Mouse (Mus musculus): ENCODE data around the gene Mvb12b. TPM values are rescaled to one million over a fixed set of nuclear protein-coding genes. Genes with fewer than 3 reads are reported as not detected.

Gene Mvb12b
- polyA plus RNA-seq, 1 experiment from 2014 or later = 43.7 TPM

- DNase-seq (ENCODE audit: low spot score) = peak; percentile 65
- Histone ChIP-seq H3K27ac (ENCODE audit: low read depth, low read length) (peak overlapping the region; percentile 20; the same call in 1 of the 2 replicates), H3K36me3 (ENCODE audit: control insufficient read depth, insufficient read depth, low read length) (0 out of 2 replicates have a peak, but pooled peaks cover 2% of the 10 kb centered on the region), H3K4me3 (ENCODE audit: low read depth, low read length) (no peak overlapping the region), H3K4me2 (ENCODE audit: low read depth) (no peak overlapping the region), H3K27me3 (ENCODE audit: control insufficient read depth, insufficient read depth, low read length) (no peaks in the 10 kb centered on the region), H3K9ac (ENCODE audit: low read length) (no peak overlapping the region), H3K4me1 (ENCODE audit: control insufficient read depth, insufficient read depth, low read length) (peaks cover 17% of the 10 kb centered on the region), H3K9me3 (ENCODE audit: control insufficient read depth, low read length) (no peaks in the 10 kb centered on the region)
- 33% methylated on average over 15 of the region's 15 CpGs for WGBS
- ATAC-seq (ENCODE audit: insufficient read depth, low FRiP score, low TSS enrichment) = peak; percentile 45; the same call in 1 of the 2 replicates
These were observed 134.0 kb downstream of the Mvb12b start for GRCm38 (mm10) chr2:33753630-33754316.

- Histone ChIP-seq H3K27me3 (ENCODE audit: control insufficient read depth, insufficient read depth, low read length) (no peaks in the 10 kb centered on the region), H3K9me3 (ENCODE audit: control insufficient read depth, low read length) (no peaks in the 10 kb centered on the region), H3K4me1 (ENCODE audit: control insufficient read depth, insufficient read depth, low read length) (peaks cover 13% of the 10 kb centered on the region), H3K4me2 (ENCODE audit: low read depth) (no peak overlapping the region), H3K27ac (ENCODE audit: low read depth, low read length) (no peak overlapping the region), H3K4me3 (ENCODE audit: low read depth, low read length) (no peak overlapping the region), H3K9ac (ENCODE audit: low read length) (no peak overlapping the region), H3K36me3 (ENCODE audit: control insufficient read depth, insufficient read depth, low read length) (0 out of 2 replicates have a peak, but pooled peaks cover 2% of the 10 kb centered on the region)
- DNase-seq (ENCODE audit: low spot score) = no peak
- ATAC-seq (ENCODE audit: insufficient read depth, low FRiP score, low TSS enrichment) = no peak
- WGBS = 93% methylated on average over 7 of the region's 7 CpGs
These were observed 137.1 kb downstream of the Mvb12b start for GRCm38 (mm10) chr2:33750611-33751010.

- Histone ChIP-seq H3K9me3 (ENCODE audit: control insufficient read depth, low read length) (no peaks in the 10 kb centered on the region), H3K27me3 (ENCODE audit: control insufficient read depth, insufficient read depth, low read length) (no peaks in the 10 kb centered on the region), H3K4me2 (ENCODE audit: low read depth) (no peak overlapping the region), H3K4me1 (ENCODE audit: control insufficient read depth, insufficient read depth, low read length) (no peaks in the 10 kb centered on the region), H3K4me3 (ENCODE audit: low read depth, low read length) (no peak overlapping the region), H3K9ac (ENCODE audit: low read length) (no peak overlapping the region), H3K36me3 (ENCODE audit: control insufficient read depth, insufficient read depth, low read length) (peaks cover 4% of the 10 kb centered on the region; the same call in 1 of the 2 replicates), H3K27ac (ENCODE audit: low read depth, low read length) (no peak overlapping the region)
- WGBS = 18% methylated on average over 5 of the region's 5 CpGs
- ATAC-seq (ENCODE audit: insufficient read depth, low FRiP score, low TSS enrichment) (no peak), DNase-seq (ENCODE audit: low spot score) (peak; percentile 81)
These were observed 141.3 kb downstream of the Mvb12b start for GRCm38 (mm10) chr2:33746471-33746870.

GRCm38 (mm10) chr2:33745724-33746123 lies 142.0 kb downstream of the Mvb12b start:
- no peaks in the 10 kb centered on the region for H3K4me1 ChIP-seq (ENCODE audit: control insufficient read depth, insufficient read depth, low read length)
- H3K4me2 ChIP-seq (ENCODE audit: low read depth) = no peak overlapping the region
- ATAC-seq (ENCODE audit: insufficient read depth, low FRiP score, low TSS enrichment) = no peak
- no peaks in the 10 kb centered on the region for H3K27me3 ChIP-seq (ENCODE audit: control insufficient read depth, insufficient read depth, low read length)
- no peak overlapping the region for H3K27ac ChIP-seq (ENCODE audit: low read depth, low read length)
- H3K4me3 ChIP-seq (ENCODE audit: low read depth, low read length) = no peak overlapping the region
- DNase-seq (ENCODE audit: low spot score) = no peak
- whole genome bisulfite sequencing = 90% methylated on average over 5 of the region's 5 CpGs
- peaks cover 4% of the 10 kb centered on the region; the same call in 1 of the 2 replicates for H3K36me3 ChIP-seq (ENCODE audit: control insufficient read depth, insufficient read depth, low read length)
- H3K9me3 ChIP-seq (ENCODE audit: control insufficient read depth, low read length) = no peaks in the 10 kb centered on the region
- H3K9ac ChIP-seq (ENCODE audit: low read length) = no peak overlapping the region

GRCm38 (mm10) chr2:33737128-33737527 lies 150.6 kb downstream of the Mvb12b start:
- Histone ChIP-seq H3K36me3 (ENCODE audit: control insufficient read depth, insufficient read depth, low read length) (no peaks in the 10 kb centered on the region), H3K27me3 (ENCODE audit: control insufficient read depth, insufficient read depth, low read length) (no peaks in the 10 kb centered on the region), H3K4me2 (ENCODE audit: low read depth) (no peak overlapping the region), H3K9ac (ENCODE audit: low read length) (no peak overlapping the region), H3K27ac (ENCODE audit: low read depth, low read length) (no peak overlapping the region), H3K4me1 (ENCODE audit: control insufficient read depth, insufficient read depth, low read length) (no peaks in the 10 kb centered on the region), H3K4me3 (ENCODE audit: low read depth, low read length) (no peak overlapping the region), H3K9me3 (ENCODE audit: control insufficient read depth, low read length) (no peaks in the 10 kb centered on the region)
- ATAC-seq (ENCODE audit: insufficient read depth, low FRiP score, low TSS enrichment) (no peak), DNase-seq (ENCODE audit: low spot score) (no peak)
- WGBS = 74% methylated on average over 3 of the region's 3 CpGs

GRCm38 (mm10) chr2:33736722-33737121 lies 151.0 kb downstream of the Mvb12b start:
- peak; percentile 74 for DNase-seq (ENCODE audit: low spot score)
- no peak overlapping the region for H3K27ac ChIP-seq (ENCODE audit: low read depth, low read length)
- 4% methylated on average over 2 of the region's 2 CpGs for WGBS

GRCm38 (mm10) chr2:33734781-33735485 lies 152.8 kb downstream of the Mvb12b start:
- no peak overlapping the region for H3K4me2 ChIP-seq (ENCODE audit: low read depth)
- peak; percentile 83 for DNase-seq (ENCODE audit: low spot score)
- H3K9me3 ChIP-seq (ENCODE audit: control insufficient read depth, low read length) = no peaks in the 10 kb centered on the region
- no peak overlapping the region for H3K9ac ChIP-seq (ENCODE audit: low read length)
- no peaks in the 10 kb centered on the region for H3K27me3 ChIP-seq (ENCODE audit: control insufficient read depth, insufficient read depth, low read length)
- H3K4me3 ChIP-seq (ENCODE audit: low read depth, low read length) = no peak overlapping the region
- no peaks in the 10 kb centered on the region for H3K4me1 ChIP-seq (ENCODE audit: control insufficient read depth, insufficient read depth, low read length)
- 43% methylated on average over 10 of the region's 10 CpGs for WGBS
- no peaks in the 10 kb centered on the region for H3K36me3 ChIP-seq (ENCODE audit: control insufficient read depth, insufficient read depth, low read length)
- no peak overlapping the region for H3K27ac ChIP-seq (ENCODE audit: low read depth, low read length)
- peak; percentile 35; the same call in 1 of the 2 replicates for ATAC-seq (ENCODE audit: insufficient read depth, low FRiP score, low TSS enrichment)

More at GRCm38 (mm10) chr2:33736722-33737121, 151.0 kb downstream of the Mvb12b start:
- Histone ChIP-seq H3K4me2 (ENCODE audit: low read depth) (no peak overlapping the region), H3K9me3 (ENCODE audit: control insufficient read depth, low read length) (no peaks in the 10 kb centered on the region), H3K4me3 (ENCODE audit: low read depth, low read length) (no peak overlapping the region), H3K4me1 (ENCODE audit: control insufficient read depth, insufficient read depth, low read length) (no peaks in the 10 kb centered on the region), H3K9ac (ENCODE audit: low read length) (no peak overlapping the region), H3K27me3 (ENCODE audit: control insufficient read depth, insufficient read depth, low read length) (no peaks in the 10 kb centered on the region), H3K36me3 (ENCODE audit: control insufficient read depth, insufficient read depth, low read length) (no peaks in the 10 kb centered on the region)
- no peak for ATAC-seq (ENCODE audit: insufficient read depth, low FRiP score, low TSS enrichment)

GRCm38 (mm10) chr2:33729701-33730100 lies 158.0 kb downstream of the Mvb12b start:
- WGBS = 37% methylated on average over 5 of the region's 5 CpGs
- no peak overlapping the region for H3K4me3 ChIP-seq (ENCODE audit: low read depth, low read length)
- no peak overlapping the region for H3K4me2 ChIP-seq (ENCODE audit: low read depth)
- H3K27me3 ChIP-seq (ENCODE audit: control insufficient read depth, insufficient read depth, low read length) = no peaks in the 10 kb centered on the region
- ATAC-seq (ENCODE audit: insufficient read depth, low FRiP score, low TSS enrichment) (no peak), DNase-seq (ENCODE audit: low spot score) (no peak)
- no peaks in the 10 kb centered on the region for H3K4me1 ChIP-seq (ENCODE audit: control insufficient read depth, insufficient read depth, low read length)
- no peak overlapping the region for H3K9ac ChIP-seq (ENCODE audit: low read length)
- no peaks in the 10 kb centered on the region for H3K36me3 ChIP-seq (ENCODE audit: control insufficient read depth, insufficient read depth, low read length)
- H3K27ac ChIP-seq (ENCODE audit: low read depth, low read length) = no peak overlapping the region
- no peaks in the 10 kb centered on the region for H3K9me3 ChIP-seq (ENCODE audit: control insufficient read depth, low read length)
